8 mouse cellular contexts compared by ENCODE assay signal in genomic region chr10:87057500-87058250, GRCm38 (mm10). TPM values are rescaled to one million over a fixed set of nuclear protein-coding genes. Genes with fewer than 3 reads are reported as not detected.
A peak's percentile ranks its signal among the peaks of the same experiment; 100 is the strongest.
DNase-seq lines count a peak whose midpoint lies in the region; ATAC-seq lines count a peak whose summit lies in the region.
"Had no signal": no experiment of that assay in that cellular context is flagged by ENCODE, and none has a peak within 500 bp of the region (broad histone marks: within the 10 kb centered on the region; RNA-seq: fewer than 3 reads in every experiment).

1700113H08Rik (plus strand) TSS chr10:87058045.

- H3K9ac ChIP-seq in lung, embryonic 16.5 days (ENCODE audit: low read length) = peak within 1 kb of the TSS; percentile 56
- H3K9ac ChIP-seq in limb, embryonic 11.5 days (ENCODE audit: low read length) = peak within 1 kb of the TSS; percentile 51

- H3K4me2 ChIP-seq in lung, embryonic 16.5 days (ENCODE audit: low read depth, low read length) = peak within 1 kb of the TSS; percentile 91
- H3K4me2 ChIP-seq in limb, embryonic 11.5 days (ENCODE audit: low read depth, severe bottlenecking) = peak within 1 kb of the TSS; percentile 85

- peaks cover 6% of the 10 kb centered on the region; the same call in 1 of the 2 replicates for H3K4me1 ChIP-seq in lung, embryonic 16.5 days (replicated peaks; ENCODE audit: control insufficient read depth, insufficient read depth, low read length)
- 0 out of 2 replicates have a peak, but pooled peaks cover 2% of the 10 kb centered on the region for H3K4me1 ChIP-seq in limb, embryonic 11.5 days (ENCODE audit: control insufficient read depth, insufficient read depth, low read length)

- no peaks in the 10 kb centered on the region for H3K9me3 ChIP-seq in lung, embryonic 16.5 days (ENCODE audit: control insufficient read depth, low read length)
- H3K9me3 ChIP-seq in limb, embryonic 11.5 days (ENCODE audit: control insufficient read depth, low read length) = no peaks in the 10 kb centered on the region

- no peak within 1 kb of the TSS for H3K27ac ChIP-seq in lung, embryonic 16.5 days (ENCODE audit: low read length)
- H3K27ac ChIP-seq in limb, embryonic 11.5 days (replicated peaks; ENCODE audit: low read depth, low read length) = no peak within 1 kb of the TSS
- H3K27ac ChIP-seq: macrophage had no signal

- H3K27me3 ChIP-seq in lung, embryonic 16.5 days (ENCODE audit: control insufficient read depth, insufficient read depth, low read depth, low read length) = no peaks in the 10 kb centered on the region
- H3K27me3 ChIP-seq in limb, embryonic 11.5 days (ENCODE audit: control insufficient read depth, insufficient read depth, low read length) = no peaks in the 10 kb centered on the region

- no peak for ATAC-seq in lung, embryonic 16.5 days (ENCODE audit: low read depth)
- peak; percentile 61 for ATAC-seq in limb, embryonic 11.5 days (ENCODE audit: insufficient number of reproducible peaks, low FRiP score, low TSS enrichment, low read depth)
- no peak for ATAC-seq in inflammation-experienced regulatory T-cells, adult 6 months

- H3K4me3 ChIP-seq in lung, embryonic 16.5 days (ENCODE audit: low read length) = peak within 1 kb of the TSS; percentile 51
- H3K4me3 ChIP-seq in limb, embryonic 11.5 days (ENCODE audit: low read depth, low read length) = peak within 1 kb of the TSS; percentile 46

- no peak for DNase-seq in lung, postnatal 36 days
- peak; percentile 7 for DNase-seq in cerebellum, adult 9-10 months
- peak; percentile 8 to 9 for DNase-seq in frontal cortex, postnatal 25 days (ENCODE audit: low spot score in 2 of 2)
- DNase-seq in limb, embryonic 11.5 days (ENCODE audit: low spot score) = no peak
- DNase-seq in neural tube, embryonic 10.5 days (ENCODE audit: extremely low spot score, low spot score) = peak; percentile 65

- 8% methylated on average over 15 of the region's 15 CpGs for WGBS in lung, embryonic 16.5 days
- 11% methylated on average over 15 of the region's 15 CpGs for whole genome bisulfite sequencing in limb, embryonic 11.5 days

- no peaks in the 10 kb centered on the region for H3K36me3 ChIP-seq in lung, embryonic 16.5 days (ENCODE audit: control insufficient read depth, insufficient read depth, low read length)
- no peaks in the 10 kb centered on the region for H3K36me3 ChIP-seq in limb, embryonic 11.5 days (ENCODE audit: control insufficient read depth, insufficient read depth, low read length)

RNA-seq across cellular contexts. Expression of gene 1700113H08Rik, which starts in this region (rescaled TPM):
- not detected in 2 replicates for polyA plus RNA-seq in lung, embryonic 16.5 days (2015; fragmentation: Nextera tagmentation; extraction: Ambion mirVana)
- polyA plus RNA-seq in limb, embryonic 11.5 days (2014; fragmentation: Nextera tagmentation; extraction: Ambion mirVana) = not detected in 2 replicates
- polyA plus RNA-seq in inflammation-experienced regulatory T-cells, adult 6 months (2017; shearing (Covaris generic)) = not detected
- polyA plus RNA-seq: macrophage had no signal

Comparison
In these comparisons a context has a peak if more than half of its experiments do, and no peak if none do; other contexts are left out.
1. Peak in ATAC-seq, H3K4me3 ChIP-seq, H3K9ac ChIP-seq and H3K4me2 ChIP-seq in limb, embryonic 11.5 days; RNA of the gene not detected or under 1 TPM.
2. DNase-seq: peak in cerebellum, adult 9-10 months (single experiment), frontal cortex, postnatal 25 days (2 of 2) and neural tube, embryonic 10.5 days (single experiment); none in lung, postnatal 36 days (single experiment) and limb, embryonic 11.5 days (single experiment).